In genomic region chr6:58546816-58547215, GRCm38 (mm10) we compare ENCODE assay signal across 9 mouse cellular contexts. TPM values are rescaled to one million over a fixed set of nuclear protein-coding genes. Genes with fewer than 3 reads are reported as not detected.
DNase-seq lines count a peak whose midpoint lies in the region; ATAC-seq and TF ChIP-seq lines count a peak whose summit lies in the region.
"Had no signal": no experiment of that assay in that cellular context is flagged by ENCODE, and none has a peak within 500 bp of the region (broad histone marks: within the 10 kb centered on the region; RNA-seq: fewer than 3 reads in every experiment).

No protein-coding gene starts in this region.

- H3K4me2 ChIP-seq in hindbrain, embryonic 12.5 days (replicated peaks) = no peak overlapping the region
- H3K4me2 ChIP-seq: neural tube, embryonic 12.5 days had no signal

- H3K27ac ChIP-seq in hindbrain, embryonic 10.5 days = no peak overlapping the region
- H3K27ac ChIP-seq in hindbrain, embryonic 12.5 days = no peak overlapping the region
- H3K27ac ChIP-seq: neural tube, embryonic 12.5 days had no signal

- H3K36me3 ChIP-seq in hindbrain, embryonic 10.5 days = no peaks in the 10 kb centered on the region
- no peaks in the 10 kb centered on the region for H3K36me3 ChIP-seq in hindbrain, embryonic 12.5 days
- H3K36me3 ChIP-seq in E14TG2a.4 (ENCODE audit: insufficient read depth, low read length) = no peaks in the 10 kb centered on the region
- H3K36me3 ChIP-seq: neural tube, embryonic 12.5 days had no signal

- no peaks in the 10 kb centered on the region for H3K9me3 ChIP-seq in hindbrain, embryonic 10.5 days
- no peaks in the 10 kb centered on the region for H3K9me3 ChIP-seq in hindbrain, embryonic 12.5 days (replicated peaks)
- H3K9me3 ChIP-seq in E14TG2a.4 (ENCODE audit: low read length) = peaks cover 3% of the 10 kb centered on the region; the same call in 1 of the 2 replicates
- H3K9me3 ChIP-seq: neural tube, embryonic 12.5 days had no signal

- no peaks in the 10 kb centered on the region for H3K27me3 ChIP-seq in hindbrain, embryonic 10.5 days (ENCODE audit: insufficient read depth, poor library complexity, severe bottlenecking)
- H3K27me3 ChIP-seq in hindbrain, embryonic 12.5 days = no peaks in the 10 kb centered on the region
- no peaks in the 10 kb centered on the region for H3K27me3 ChIP-seq in E14TG2a.4 (ENCODE audit: insufficient read depth, low read length)
- H3K27me3 ChIP-seq: neural tube, embryonic 12.5 days had no signal

- peak; percentile 98 for TF ChIP-seq CTCF in E14TG2a.4 (conservative IDR thresholded peaks at IDR 0.05; ENCODE audit: low read length)

- no peak overlapping the region for H3K4me3 ChIP-seq in hindbrain, embryonic 10.5 days
- no peak overlapping the region for H3K4me3 ChIP-seq in hindbrain, embryonic 12.5 days
- no peak overlapping the region for H3K4me3 ChIP-seq in E14TG2a.4 (replicated peaks; ENCODE audit: low read length)
- H3K4me3 ChIP-seq: neural tube, embryonic 12.5 days had no signal

- H3K9ac ChIP-seq in hindbrain, embryonic 12.5 days = no peak overlapping the region
- H3K9ac ChIP-seq: neural tube, embryonic 12.5 days had no signal

- ATAC-seq in hindbrain, embryonic 12.5 days (ENCODE audit: low FRiP score) = no peak

- no peaks in the 10 kb centered on the region for H3K4me1 ChIP-seq in hindbrain, embryonic 10.5 days (replicated peaks)
- no peaks in the 10 kb centered on the region for H3K4me1 ChIP-seq in hindbrain, embryonic 12.5 days
- no peaks in the 10 kb centered on the region for H3K4me1 ChIP-seq in E14TG2a.4 (replicated peaks; ENCODE audit: low read depth, low read length)
- H3K4me1 ChIP-seq: neural tube, embryonic 12.5 days had no signal

- DNase-seq in hindbrain, embryonic 10.5 days (ENCODE audit: low spot score) = peak; percentile 43
- DNase-seq in brain, adult 2 months (ENCODE audit: low read depth, low spot score) = peak; percentile 80
- DNase-seq in fibroblast of lung, adult 2 months (ENCODE audit: low read depth) = peak; percentile 27
- DNase-seq in layer of hippocampus, adult 8-10 months (ENCODE audit: low spot score in 2 of 2) = peak; percentile 26 to 60
- DNase-seq in mesoderm, embryonic 11.5 days (ENCODE audit: low read depth, low spot score) = peak; percentile 75
- DNase-seq in urinary bladder, postnatal 25 days (ENCODE audit: low spot score) = peak; percentile 69

- 8% methylated on average over 4 of the region's 4 CpGs for WGBS in hindbrain, embryonic 10.5 days
- WGBS in hindbrain, embryonic 12.5 days = 10% methylated on average over 4 of the region's 4 CpGs

RNA-seq across cellular contexts. Expression of gene Abcg2, which starts 37.5 kb away (rescaled TPM):
- 41.6 and 50.6 TPM in 2 replicates for polyA plus RNA-seq in hindbrain, embryonic 10.5 days (2016; fragmentation: Nextera tagmentation; extraction: Ambion mirVana)
- 41.8 and 42.5 TPM in 2 replicates for polyA plus RNA-seq in hindbrain, embryonic 12.5 days (2016; fragmentation: Nextera tagmentation; extraction: Ambion mirVana)
- total RNA-seq in layer of hippocampus, adult 8-10 months (2022) = 10 to 100 TPM; 22.0 to 29.6 (median 23.7) TPM

Comparison
In these comparisons a context has a peak if more than half of its experiments do, and no peak if none do; other contexts are left out.
1. DNase-seq: peak in every context shown above with its lines; median percentile 80 in brain, adult 2 months; 75 in mesoderm, embryonic 11.5 days; 69 in urinary bladder, postnatal 25 days; 43 in hindbrain, embryonic 10.5 days; 43 in layer of hippocampus, adult 8-10 months; 27 in fibroblast of lung, adult 2 months.